Mouse (Mus musculus): ENCODE data around the gene Gm10226.
A peak's percentile ranks its signal among the peaks of the same experiment; 100 is the strongest.
"Not testable (repeated sequence)": the region's sequence is repeated elsewhere in the genome, so short reads cannot be mapped to it uniquely, and the experiment has no call there.

Gene Gm10226

DNA sequence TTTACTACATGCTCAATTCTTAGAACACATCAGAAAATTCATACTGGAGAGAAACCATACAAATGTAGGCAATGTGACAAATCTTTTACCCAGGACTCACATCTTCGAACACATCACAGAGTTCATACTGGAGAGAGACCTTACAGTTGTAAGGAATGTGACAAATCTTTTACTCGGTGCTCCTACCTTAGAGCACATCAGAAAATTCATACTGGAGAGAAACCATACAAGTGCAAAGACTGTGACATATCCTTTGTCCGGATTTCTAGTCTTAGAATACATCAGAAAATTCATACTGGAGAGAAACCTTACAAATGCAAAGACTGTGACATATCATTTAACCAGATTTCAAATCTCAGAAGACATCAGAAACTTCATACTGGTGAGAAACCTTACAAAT is at the start of gene Gm10226:
Gene Gm10226 (plus strand): TSS at position 301 of the 400 bp plus-strand sequence.
- no peak for DNase-seq (ENCODE audit: low spot score)

DNA sequence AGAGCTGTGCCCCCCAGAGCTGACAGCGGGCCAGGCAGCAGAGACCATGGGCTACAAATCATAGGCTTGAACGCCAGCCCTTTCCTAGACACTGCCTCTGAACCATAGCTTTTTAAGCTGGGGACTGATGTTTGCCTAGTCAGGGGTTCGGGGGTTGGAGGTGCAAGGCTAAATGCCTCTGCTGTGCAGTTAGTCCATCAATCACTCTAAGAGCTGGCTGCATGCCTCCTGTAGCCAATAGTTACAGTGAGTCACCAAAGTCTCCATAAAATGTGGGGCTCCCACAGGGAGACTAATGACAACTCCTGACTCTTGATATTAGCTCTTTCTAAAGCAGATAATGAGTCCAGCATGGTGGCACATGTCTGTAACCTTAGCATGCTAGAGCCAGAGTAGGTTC is 42.9 kb upstream of the Gm10226 start:
- DNase-seq (ENCODE audit: low spot score) = peak; percentile 6

DNA sequence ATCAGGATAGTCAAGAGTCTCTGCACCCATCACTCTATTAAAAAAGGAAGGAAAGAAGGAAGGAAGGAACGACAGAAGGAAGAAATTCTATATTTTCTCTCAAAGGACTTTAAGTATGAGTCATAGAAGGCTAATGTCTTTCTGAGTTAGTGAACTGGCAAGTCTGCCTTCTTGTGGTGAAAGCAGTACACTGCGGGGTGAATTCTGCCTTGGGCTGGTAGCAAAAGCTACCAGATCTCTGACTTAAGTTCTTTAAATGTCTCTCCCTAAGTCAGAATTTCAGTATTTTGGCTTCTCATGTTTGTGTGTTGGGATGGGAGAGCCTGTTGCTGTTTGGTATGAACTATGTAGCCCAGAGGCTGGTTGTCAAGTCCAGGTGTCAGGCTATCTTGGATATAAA is 41.7 kb upstream of the Gm10226 start:
- peak; percentile 39 for DNase-seq (ENCODE audit: low spot score)

DNA sequence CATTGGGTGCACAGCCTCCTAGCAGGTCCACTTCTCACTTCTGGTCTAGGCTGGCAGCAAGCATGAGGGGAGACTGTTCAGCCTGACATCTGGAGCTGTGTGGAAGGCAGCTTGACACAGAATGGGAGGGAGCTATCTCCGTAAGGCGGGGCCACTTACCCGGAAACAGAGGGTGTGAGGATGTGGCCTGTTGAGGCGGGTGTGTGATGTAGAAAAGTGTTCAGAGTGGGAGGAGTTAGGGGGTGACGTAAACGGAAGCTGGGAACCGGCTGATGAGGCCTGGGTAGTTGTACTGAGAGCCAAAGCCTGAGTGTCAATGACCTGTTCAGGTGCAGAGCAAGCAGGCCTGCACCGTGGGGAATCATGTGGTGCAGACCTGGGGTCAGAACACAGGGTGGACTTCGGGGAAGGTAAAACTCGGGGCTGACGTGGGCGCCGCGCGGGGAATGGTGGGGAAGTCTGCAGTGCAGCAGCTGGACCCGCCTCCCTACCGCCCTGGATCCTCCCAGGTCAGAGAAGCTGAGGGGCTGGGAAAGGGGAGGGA is 41.2 kb upstream of the Gm10226 start, which contains the start of gene Zfp983:
Gene Zfp983 (plus strand): TSS at position 261 of the 544 bp plus-strand sequence.
- peak; percentile 93 for DNase-seq (ENCODE audit: low spot score)

DNA sequence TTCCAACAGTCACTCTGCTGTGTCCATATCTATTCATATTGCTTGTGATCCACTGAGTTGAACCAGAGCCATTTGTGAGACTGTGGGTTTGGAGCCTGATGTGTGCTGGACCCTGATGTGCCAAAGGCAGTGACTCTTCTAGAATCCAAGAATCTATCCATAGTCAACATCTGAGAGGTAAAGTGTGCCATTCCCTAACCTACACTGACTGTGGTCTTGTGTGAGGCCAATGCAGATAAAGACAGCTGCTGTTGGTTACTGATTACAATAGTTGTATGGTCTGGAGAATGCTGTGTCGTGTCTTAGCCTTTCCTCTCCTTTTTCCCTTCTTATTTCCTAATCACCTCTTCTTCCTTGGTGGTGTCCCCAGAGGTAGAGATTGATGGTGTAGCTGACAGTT is 12.8 kb upstream of the Gm10226 start:
- not testable (repeated sequence) for DNase-seq (ENCODE audit: low spot score)

DNA sequence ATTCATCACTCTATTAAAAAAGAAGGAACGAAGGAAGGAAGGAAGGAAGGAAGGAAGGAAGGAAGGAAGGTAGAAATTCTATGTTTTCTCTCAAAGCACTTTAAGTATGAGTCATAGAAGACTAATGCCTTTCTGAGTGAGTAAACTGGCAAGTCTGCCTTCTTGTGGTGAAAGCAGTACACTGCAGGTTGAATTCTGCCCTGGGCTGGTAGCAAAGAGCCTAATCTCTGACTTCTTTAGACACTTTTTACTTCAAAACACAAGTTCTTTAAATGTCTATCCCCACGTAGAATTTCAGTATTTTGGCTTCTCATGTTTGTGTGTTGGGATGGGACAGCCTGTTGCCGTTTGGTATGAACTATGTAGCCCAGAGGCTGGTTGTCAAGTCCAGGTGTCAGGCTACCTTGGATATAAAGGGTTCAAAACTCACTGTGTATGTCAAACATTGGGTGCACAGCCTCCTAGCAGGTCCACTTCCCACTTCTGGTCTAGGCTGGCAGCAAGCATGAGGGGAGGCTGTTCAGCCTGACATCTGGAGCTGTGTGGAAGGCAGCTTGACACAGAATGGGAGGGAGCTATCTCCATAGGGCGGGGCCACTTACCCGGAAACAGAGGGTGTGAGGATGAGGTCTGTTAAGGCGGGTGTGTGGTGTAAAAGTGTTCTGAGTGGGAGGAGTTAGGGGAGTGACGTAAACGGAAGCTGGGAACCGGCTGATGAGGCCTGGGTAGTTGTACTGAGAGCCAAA is 12.2 kb upstream of the Gm10226 start:
- DNase-seq (ENCODE audit: low spot score) = peak; percentile 92

DNA sequence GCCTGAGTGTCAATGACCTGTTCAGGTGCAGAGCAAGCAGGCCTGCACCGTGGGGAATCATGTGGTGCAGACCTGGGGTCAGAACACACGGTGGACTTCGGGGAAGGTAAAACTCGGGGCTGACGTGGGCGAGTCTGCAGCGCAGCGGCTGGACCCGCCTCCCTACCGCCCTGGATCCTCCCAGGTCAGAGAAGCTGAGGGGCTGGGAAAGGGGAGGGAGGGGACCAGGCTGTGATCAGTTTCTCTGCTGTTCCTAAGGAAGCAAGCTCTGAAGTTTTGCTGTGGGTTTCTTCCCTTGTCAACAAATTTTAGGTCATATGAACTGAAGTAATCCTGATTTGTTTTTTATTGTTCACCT is 11.7 kb upstream of the Gm10226 start:
- not testable (repeated sequence) for DNase-seq (ENCODE audit: low spot score)

DNA sequence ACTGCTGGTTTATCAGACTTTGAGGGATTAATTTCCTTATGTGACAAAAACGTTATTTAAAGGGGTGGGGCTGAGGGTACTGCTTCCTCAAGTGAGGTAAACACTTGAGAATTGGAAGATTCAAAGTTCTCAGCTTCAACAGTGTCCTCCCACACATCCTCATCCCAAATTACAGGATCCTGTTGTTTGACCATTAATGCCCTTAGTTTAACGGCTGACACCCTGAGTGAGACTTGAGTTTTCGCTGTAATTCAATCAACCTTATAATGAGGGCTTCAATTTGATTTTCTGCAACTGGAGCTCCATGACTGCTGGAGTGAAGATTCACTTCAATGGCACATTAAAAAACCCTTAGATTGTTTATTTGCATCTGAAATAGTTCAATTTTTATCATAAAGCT is 1.7 kb downstream of the Gm10226 start:
- DNase-seq (ENCODE audit: low spot score) = no peak

DNA sequence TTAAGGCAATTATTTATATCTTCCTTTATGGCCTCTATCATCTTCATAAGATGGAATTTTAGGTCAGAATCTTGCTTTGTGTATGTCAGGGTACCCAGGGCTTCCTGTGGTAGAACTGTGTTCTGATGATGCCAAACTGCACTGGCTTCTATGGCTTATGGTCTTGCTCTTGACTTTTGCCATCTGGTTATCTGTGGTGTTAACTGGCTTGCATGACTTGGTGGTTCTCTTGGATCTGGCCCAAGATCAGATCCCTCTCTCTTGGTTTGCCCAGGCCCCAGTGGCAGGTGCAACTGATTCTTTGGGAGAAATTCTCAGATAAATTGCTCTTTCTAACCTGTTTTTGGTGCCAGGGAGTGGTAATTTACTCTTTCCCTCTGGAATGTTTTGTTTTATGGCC is 4.4 kb downstream of the Gm10226 start:
- no peak for DNase-seq (ENCODE audit: low spot score)

DNA sequence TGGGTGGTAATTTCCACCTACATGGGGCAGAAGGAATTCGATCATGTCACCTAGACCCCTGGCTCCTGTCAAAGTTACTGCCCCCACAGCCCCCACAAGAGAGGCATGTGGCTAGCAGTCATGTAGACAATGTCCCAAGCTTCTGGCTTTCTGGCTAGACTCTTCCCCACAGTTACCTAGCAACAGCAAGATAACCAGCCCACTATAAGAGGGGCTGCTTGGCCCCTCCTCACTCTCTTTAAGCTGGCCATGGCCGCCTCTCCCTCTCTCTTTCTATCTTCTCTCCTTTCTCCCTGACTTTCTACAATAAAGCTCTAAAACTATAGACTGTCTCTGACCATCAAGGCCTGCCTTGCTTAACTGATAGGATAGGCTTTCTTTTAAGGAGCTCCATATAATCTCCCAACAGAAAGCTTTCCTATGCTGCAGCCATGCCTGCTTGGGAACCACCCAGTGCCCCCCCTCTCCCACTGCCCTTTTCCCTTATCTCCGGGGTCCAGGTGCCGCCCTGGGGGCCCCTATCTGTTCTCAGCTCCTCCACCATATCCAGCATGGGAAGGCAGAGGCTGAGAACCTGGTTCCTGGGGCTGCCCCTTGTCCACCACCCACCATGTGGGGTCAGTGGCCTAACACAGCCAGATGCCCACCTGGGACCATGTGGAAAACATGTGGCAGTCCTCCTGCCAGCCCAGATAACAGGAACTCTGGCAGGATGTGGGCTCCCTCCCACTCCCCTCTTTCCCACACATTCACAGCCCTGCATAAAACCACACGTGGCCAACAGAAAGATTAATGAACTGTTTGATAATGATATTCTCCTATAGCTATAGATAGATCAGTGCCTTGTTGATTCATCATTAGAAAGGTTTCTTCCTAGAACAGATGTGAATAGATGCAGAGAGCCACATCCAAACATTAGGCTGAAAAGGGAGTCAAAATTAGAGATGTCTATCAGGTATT is 10.9 kb downstream of the Gm10226 start:
- DNase-seq (ENCODE audit: low spot score) = no peak

DNA sequence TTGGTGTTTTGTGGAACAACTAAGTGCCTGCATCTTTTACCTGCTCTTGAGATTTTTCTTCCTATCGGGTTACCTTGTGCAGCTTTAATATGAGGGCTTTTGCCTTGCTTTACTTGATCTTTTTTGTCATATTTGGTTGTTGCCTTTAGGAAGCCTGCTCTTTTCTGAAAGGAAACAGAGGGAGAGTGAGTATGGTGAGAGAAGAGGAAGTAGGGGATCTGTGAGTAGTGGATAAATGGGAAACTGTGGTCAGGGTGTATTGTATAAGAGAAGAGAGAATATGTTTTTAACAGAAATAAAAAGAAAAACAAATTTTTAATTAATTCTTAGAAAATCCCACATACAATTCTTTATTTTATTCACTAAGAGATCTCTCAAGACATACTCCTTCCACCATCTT is 11.8 kb downstream of the Gm10226 start:
- DNase-seq (ENCODE audit: low spot score) = no peak

DNA sequence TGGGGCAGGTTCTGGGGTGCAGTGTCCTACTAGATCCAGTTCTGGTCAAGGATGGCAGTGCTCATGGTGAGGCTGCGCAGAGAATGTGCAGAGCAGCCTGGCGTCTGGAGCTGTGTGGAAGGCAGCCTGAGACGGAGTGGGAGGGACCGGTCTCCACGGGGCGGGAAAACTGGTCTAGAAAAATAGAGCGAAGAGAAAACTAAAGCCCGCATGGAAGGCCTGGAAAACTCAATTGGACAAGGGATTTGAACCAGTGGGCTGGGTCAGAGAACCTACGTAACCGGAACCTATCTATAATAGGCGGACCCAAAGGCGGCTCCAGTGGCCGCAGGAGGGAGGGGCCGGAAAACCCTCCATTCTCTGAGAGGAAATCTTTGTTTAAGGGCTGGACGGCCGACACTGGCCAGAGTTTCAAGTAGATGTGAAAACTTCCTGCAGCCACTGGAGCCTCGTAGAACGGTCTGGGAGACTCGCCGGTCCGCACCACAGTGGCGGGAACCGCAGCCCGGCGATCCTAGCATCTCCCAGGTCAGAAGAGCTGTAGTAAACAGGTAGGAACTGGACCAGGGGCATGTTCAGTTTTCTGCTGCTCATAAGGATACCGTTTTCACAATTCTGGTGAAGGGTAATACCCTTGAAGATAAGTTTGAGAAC is 15.8 kb downstream of the Gm10226 start, which contains the start of gene Zfp760:
Gene Zfp760 (plus strand): TSS at position 399 of the 654 bp plus-strand sequence.
- peak; percentile 93 for DNase-seq (ENCODE audit: low spot score)

DNA sequence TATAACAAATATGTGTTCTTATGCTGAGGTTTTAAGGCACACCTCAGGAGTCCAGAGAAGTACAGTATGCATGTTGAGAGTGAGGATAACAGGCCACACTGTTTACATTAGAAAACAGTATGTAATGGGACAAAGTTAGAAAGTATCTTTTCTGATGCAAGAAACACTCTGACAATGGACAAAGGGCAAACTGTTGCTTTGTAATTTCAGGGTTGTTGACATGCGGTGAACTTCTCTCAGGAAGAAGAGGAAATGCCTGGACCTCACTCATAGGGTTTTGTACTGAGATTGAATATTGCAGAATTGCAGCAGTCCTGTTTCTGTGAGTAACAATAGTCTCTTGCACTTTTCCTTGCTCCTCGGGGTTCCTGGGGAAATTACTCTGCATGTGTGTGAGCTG is 16.7 kb downstream of the Gm10226 start:
- peak; percentile 4 for DNase-seq (ENCODE audit: low spot score)

DNA sequence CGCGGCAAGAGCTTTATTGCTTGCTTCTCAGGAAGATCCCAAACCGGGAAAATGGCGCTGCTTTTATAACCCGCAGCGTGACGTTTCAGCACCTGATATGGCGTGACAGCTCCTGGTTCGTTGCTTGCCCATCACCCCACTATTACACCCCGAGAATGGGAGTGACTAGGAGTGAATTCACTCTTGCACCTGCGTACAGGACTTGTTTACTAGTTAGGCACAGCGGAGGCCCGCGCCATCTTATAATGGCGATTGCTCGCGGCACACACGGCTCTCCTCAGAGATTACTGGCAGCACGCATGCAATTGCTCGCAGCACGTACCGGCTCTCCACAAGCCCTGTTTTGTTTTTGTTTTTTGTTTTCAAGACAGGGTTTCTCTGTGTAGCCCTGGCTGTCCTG is 38.8 kb downstream of the Gm10226 start, which contains the start of gene Zfp229:
Gene Zfp229 (plus strand): TSS at position 301 of the 400 bp plus-strand sequence.
- not testable (repeated sequence) for DNase-seq (ENCODE audit: low spot score)

DNA sequence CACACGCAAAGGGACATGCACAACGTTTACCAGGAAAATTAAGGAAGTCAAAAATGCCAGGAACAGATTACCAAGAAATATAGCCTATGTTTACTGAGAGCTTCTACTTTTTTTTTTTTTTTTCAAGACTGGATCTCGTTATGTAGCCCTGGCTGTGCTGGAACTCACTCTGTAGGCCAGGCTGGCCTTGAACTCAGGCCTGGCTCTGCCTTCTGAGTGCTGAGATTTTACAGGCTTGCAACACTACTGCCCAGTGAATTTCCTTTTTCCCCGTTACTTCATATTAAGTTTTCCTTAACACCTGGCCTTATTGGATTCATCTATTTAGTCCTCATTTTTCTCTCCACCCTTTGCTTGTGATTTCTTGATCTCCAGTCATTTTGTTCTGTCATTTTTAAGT is 41.4 kb downstream of the Gm10226 start:
- no peak for DNase-seq (ENCODE audit: low spot score)

DNA sequence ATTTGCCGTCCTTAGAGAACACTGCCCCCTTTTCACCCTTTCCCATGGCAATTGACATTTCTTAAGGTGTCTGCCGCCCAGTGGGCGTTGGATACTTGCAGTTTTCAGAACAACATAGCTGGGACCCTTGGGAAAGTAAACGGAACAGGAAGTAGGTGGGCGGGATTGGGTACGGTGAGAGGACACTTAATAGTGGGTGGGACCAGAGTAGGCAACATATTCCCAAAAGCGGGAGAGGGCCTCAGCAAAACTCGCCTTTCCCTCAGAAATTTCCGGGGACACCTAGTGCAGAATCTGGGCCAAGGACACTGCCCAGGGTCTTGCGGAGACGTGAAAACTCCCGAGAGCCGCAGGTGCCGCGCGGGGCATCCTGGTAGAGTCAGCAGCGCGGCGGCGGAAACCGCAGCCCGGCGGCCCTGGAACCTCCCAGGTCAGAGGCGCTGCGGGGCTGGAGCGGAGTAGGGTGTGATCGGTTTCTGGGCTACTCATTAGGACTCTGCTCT is 41.9 kb downstream of the Gm10226 start:
- peak; percentile 93 for DNase-seq (ENCODE audit: low spot score)

Measured in embryo, embryonic 10 days (tissue).